Mouse (Mus musculus): ENCODE data around the gene Gm49337.

The Gm49337 gene

GRCm38 (mm10) chr4:116329256-116329655, 156.1 kb downstream of the Gm49337 start:
- DNase-seq (ENCODE audit: low spot score in 2 of 2), result no peak

DNA sequence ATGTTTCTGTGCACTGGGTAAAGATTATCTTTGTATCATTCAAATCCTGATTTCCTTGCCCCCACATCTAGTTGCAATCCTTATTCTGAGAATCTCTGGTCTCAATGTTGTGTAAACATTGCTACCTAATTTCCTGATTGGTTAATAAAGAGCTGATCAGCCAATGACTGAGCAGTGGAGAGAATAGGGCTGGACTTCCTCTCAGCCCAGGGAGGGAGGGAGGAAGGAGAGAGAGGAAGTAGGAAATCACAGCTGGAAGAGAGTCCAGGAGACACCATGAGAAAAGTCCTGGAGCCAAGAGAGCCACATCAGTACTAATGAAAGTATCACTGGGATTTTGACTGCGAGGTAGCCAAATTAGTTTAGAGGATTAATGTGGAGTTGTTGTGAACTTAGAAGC, 163.1 kb downstream of the Gm49337 start:
- no peak for DNase-seq (ENCODE audit: low spot score in 2 of 2)

GRCm38 (mm10) chr4:116342119-116342518, 168.9 kb downstream of the Gm49337 start:
- DNase-seq (ENCODE audit: low spot score in 2 of 2), result peak; percentile 12 to 26
